Mouse (Mus musculus) G1E (cell line): Measurements from ENCODE around the gene Sik3.

Source experiments
- CTCF ChIP-seq: IDR thresholded peaks from 2 replicates; pipeline ENCODE4 v1.5.1; 2012; ENCODE audit warnings: low read depth, low read length, inconsistent platforms, mixed read lengths
- GATA1 ChIP-seq: IDR thresholded peaks from 2 replicates; pipeline ENCODE4 v1.6.1; 2012; ENCODE audit warnings: borderline replicate concordance, low read length, inconsistent platforms, mixed read lengths
- GATA2 ChIP-seq: IDR thresholded peaks from 2 replicates; pipeline ENCODE4 v1.6.1; 2012; ENCODE audit warnings: low read depth, low read length, inconsistent platforms, borderline replicate concordance
- POLR2AphosphoS5 ChIP-seq: IDR thresholded peaks from 2 replicates; pipeline ENCODE4 v1.6.1; 2012; ENCODE audit warnings: low read depth, low read length, inconsistent platforms; ENCODE audit not compliant: insufficient replicate concordance
- TAL1 ChIP-seq: conservative IDR thresholded peaks from 2 replicates; pipeline ENCODE4 v1.6.1; 2012; ENCODE audit warnings: low read depth, low read length, inconsistent platforms, mixed read lengths

DNA sequence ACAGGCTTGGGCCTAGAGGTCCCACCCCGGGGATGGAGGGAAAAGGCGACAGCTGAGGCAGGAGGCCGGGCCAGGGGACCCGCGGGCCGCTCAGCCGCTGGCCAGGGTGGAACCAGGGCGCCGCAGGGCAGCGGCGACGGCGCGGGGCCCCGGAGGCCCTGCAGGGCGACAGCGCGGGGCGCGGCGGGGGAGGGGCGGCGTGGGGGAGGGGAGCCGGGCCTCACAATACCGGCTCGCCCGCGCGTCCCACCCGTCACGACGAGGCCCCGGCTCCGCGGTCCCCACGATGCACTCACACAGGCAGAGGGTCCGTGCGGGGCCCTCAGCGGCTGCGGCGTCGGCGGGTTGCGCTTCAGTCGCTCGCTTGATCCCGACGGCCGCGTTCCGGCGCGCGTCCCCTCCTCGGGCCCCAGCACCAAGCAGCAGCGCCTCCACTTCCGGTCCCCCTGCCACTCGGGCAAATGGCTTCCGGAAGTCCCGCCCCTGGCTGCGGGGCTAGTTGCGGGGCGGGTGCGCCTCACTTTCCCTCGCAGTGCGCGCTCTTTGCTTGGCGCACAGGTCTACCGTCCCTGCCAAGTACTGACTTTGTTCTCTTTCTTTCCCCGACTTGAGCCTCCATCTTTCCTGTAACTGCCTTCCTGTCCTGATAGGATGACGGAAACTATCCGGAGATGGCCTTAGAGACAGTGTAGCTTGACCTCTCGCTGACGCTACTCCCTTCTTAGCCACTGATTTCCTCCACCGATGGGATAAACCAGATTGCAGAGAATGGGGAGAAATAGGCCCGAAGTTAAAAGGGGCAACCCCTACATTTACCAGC lies 28.0 kb upstream of the Sik3 start:
- TF ChIP-seq GATA1 (no peak), CTCF (no peak), POLR2AphosphoS5 (no peak), TAL1 (no peak), GATA2 (no peak)
